Mouse (Mus musculus): ENCODE measurements at regions not wholly inside any gene's neighbourhood (a gene's known extent, or its start where the extent isn't known, plus 50 kb on each side); places are given as distances from the start of the nearest gene placed in this dataset.

DNA sequence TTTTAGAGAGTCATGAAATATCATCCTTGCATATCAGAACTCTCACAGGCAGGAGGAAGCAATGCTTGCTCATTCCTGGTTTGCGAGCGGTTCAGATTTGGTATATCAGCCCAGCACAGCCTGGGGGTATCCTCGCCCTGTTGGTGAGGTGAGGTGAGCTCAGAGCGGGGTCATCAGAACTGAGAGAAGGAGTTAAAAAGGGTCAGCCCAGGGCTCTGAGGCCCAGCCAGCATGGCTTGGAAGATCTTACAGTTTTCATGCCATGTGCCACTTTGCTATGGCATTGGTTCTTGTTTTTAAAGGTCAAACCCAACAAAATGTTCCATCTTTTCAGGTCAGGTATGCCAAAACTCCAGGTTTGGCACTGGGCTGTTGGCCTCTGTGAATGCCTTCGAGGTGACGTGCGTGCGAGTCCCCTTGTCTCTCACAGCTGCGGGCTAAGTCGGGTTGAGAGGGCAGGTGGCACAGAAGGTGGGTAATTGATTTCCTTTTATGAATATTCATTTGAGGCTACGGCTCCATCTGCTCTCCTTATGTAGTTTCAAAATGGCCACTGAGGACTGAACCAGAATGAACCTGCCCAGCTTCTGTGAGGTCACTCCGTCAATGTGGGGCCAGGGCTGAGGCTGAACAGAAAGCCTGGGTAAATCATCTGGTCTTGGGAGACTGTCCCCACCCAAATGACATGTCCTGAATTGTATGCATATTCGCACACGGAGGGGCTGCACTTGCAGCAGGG, 86.3 kb downstream of the Hhipl2 start:
- in situ Hi-C loops (cut with MboI; ENCODE audit: unreplicated experiment in 2 of 2): no loop called here

DNA sequence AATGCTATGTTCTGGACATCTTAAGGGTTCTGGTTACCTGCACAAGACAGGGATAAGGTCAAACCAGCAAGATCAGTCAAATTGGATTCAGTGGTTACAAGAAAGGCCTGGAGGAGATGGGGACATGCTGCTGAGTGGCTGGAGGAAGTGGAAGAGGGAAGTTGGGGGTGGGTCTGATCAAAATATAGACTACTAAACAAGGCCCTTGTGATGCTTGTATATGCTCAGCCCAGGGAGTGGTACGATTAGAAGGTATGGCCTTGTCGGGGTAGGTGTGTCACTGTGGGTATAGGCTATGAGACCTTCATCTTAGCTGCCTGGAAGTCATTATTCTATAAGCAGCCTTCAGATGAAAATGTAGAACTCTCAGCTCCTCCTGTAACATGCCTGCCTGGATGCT, 89.9 kb downstream of the Hhipl2 start:
- in situ Hi-C loops (cut with MboI; ENCODE audit: unreplicated experiment in 2 of 2): no loop called here

- in situ Hi-C loops (cut with MboI; ENCODE audit: unreplicated experiment in 2 of 2): no loop called here
These were observed 92.7 kb downstream of the Hhipl2 start for GRCm38 (mm10) chr1:183510759-183511158.

DNA sequence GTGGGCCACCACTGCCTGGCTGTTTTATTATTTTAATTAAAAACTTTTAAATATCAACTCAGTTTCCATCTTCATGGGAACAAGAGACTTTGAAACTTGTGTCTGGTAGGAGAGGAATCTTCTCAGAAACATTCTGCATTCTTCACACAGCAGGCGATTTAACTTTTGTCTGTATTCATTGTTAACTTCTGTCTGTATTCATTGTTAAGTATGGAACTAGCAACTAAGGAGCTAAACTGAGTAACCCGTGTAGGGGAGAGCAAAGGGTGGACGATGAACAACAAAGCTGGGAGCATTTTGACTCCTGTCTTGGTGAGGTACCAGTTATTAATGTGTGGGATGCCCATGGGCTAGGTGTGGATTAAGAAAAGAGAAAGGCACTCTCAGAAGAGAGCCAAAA, 95.9 kb downstream of the Hhipl2 start:
- in situ Hi-C loops (cut with MboI; ENCODE audit: unreplicated experiment in 2 of 2): no loop called here

DNA sequence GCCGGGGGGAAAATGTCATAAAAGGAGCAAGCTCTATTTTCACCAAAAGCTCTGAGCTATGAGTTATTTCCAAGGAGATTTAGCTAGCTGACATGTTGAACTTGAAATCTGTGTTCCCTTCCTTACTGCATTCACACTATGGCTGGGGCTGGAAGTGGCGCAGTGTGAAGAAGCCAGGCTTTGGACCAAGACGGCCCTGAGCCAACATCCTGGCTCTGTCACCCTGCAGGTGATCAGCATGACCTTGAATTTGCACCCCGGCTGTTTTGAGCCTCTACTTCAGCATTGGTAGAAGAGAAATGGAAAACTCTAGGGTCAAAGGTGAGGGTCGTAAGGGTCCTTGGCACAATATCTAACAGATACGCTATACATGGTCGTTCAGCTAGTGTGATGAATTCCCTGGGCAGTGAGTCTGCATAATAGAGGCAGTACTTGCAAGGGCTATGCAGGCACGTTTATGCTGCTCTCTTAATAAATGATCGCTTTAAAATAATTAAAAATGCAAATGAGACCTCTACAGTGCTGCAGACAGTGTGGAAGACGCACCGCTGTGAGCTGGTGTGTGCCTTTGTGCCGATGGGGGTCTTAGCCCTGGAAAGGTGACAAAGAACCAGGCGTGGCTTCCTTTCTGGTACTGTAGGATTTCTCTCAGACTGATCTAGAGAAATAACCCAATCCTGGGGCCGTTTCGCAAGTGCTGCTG, 96.4 kb downstream of the Hhipl2 start:
- in situ Hi-C loops (cut with MboI; ENCODE audit: unreplicated experiment in 2 of 2): no loop called here

DNA sequence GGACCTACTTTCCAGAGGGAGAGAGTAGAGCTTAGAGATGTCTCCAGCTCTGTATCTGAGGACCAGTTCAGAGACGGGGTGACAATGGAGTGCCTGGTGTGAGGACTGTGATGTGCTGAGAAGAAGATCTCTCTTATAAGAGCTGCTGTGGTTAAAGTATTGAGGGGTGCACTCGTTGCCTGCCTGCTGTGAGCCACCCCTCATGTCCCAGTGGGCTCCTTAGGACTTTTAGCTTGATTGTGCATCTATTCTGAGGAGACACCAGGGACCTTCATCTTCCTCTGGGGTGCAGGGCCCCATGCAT, 96.9 kb downstream of the Hhipl2 start:
- in situ Hi-C loops (cut with MboI; ENCODE audit: unreplicated experiment in 2 of 2): no loop called here

- in situ Hi-C loops (cut with MboI; ENCODE audit: unreplicated experiment in 2 of 2): no loop called here
These were observed 98.2 kb downstream of the Hhipl2 start for GRCm38 (mm10) chr1:183516167-183516566.

- in situ Hi-C loops (cut with MboI; ENCODE audit: unreplicated experiment in 2 of 2): no loop called here
These were observed 99.2 kb downstream of the Hhipl2 start for GRCm38 (mm10) chr1:183517236-183517635.

- in situ Hi-C loops (cut with MboI; ENCODE audit: unreplicated experiment in 2 of 2): no loop called here
These were observed 103.6 kb downstream of the Hhipl2 start for GRCm38 (mm10) chr1:183521569-183521968.

DNA sequence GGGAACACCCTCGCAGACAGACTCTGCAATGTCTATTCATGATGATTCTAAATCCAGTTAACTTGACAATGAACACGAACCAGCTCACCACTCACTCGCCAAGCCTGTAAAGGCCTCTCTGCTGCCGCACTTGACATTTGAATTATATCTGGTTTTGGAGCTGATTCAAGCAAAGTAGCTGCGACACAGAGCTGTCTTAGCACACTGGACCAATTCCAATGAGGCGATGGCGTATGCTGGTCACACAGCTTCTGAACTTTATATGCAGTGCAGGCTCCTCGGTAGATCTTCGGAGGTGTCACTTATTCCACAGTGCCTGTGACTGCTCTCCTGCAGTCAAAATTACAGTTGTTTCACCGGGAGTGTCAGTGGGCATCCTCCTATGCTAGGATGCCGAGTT, 115.4 kb downstream of the Hhipl2 start:
- in situ Hi-C loops (cut with MboI; ENCODE audit: unreplicated experiment in 2 of 2): no loop called here

DNA sequence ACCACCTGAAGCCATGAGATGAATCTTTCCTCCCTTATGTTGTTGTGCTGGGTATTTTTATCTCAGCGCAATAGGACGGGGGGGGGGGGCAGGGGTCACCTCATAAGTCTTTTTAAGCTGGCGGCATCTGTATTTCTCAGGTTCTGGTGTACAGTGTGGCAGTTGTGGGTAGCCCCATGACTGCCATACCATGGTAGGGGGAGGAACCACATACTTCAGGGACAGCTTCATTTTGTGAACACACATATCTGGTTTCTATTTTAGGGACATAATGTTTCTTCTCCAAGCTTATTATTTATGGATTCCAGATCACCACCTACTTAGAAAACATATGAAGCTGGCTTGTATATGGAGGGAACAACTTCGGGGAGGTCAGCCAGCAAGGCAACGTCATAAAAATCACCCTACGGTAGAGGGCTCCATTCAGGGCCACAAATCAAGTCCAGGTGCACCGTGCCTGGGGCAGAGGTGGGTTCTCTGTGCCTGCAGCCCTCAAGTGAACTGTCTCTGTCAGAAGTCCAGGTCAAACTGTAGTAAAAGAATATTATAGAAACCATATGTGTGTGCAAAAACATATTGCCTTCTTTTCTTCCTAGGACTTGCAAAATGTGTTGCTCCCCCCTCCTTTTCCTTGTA, 130.9 kb downstream of the Hhipl2 start:
- in situ Hi-C loops (cut with MboI; ENCODE audit: unreplicated experiment in 2 of 2): no loop called here

GRCm38 (mm10) chr1:183552617-183553016, 134.6 kb downstream of the Hhipl2 start:
- in situ Hi-C loops (cut with MboI; ENCODE audit: unreplicated experiment in 2 of 2): no loop called here

- in situ Hi-C loops (cut with MboI; ENCODE audit: unreplicated experiment in 2 of 2): no loop called here
These were observed 135.2 kb downstream of the Hhipl2 start for GRCm38 (mm10) chr1:183553219-183553618.

DNA sequence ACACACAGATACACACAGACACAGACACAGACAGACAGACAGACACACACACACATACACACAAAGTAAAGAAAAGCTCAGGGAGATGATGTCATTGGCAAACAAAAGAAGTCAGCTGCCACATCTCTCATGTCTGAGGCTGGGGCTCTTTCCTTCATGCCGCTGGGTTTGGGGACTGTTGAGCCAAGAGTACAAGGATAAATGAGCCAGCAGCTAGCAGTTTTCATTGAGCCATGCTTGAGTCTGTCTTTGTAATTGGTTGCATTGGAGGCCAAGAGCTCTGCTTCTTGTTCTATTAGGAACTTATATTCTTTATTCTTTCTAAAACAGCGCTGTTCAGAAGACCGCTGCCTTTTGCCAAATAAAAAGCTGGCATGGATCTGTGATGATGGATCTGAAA, 144.8 kb downstream of the Hhipl2 start:
- in situ Hi-C loops (cut with MboI; ENCODE audit: unreplicated experiment in 2 of 2): no loop called here

DNA sequence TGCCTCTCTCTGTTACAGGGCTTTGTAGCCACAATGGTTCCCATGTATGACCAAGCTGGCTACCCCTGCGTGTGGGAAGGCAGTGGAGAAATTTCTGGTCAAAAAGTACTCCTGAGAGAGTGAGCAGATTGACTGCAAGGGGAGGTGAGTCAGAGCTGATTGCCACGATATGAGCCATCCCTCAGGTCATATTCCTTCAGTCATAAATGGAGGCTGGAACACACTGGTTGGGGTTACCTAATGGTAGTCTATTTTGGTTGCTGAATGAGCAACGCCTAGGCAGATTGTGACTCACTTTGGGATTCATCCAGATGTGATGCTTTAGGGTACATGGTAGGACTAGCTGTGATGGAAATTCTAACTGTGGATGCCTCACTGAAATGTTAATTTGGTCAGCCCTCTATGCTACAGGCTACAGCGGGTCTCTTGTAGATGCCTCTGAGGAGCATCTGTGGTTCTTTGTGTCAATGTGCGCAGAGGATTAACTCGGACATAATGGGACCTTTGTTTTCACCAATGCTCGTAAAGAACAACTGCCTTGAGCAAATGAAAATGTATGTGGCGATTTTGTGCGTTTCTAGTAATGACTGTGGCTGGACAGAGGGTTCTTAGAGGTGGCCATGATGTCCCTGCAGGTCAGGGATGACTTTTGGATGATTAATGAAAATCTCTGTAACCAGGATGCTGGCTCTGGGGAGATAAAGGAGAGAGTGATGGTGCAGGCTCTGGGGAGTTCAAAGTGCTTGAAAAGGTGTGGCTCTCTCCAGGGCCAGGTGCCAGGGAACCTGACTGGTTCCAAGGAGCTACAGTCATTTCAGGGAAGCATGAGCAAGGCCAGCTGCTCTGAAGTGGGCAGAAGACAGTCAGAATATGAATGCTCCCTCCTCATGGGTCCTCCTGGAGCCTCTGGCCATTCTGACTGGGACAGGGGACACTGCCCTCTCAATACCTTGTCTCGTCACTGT, 155.9 kb downstream of the Hhipl2 start:
- in situ Hi-C loops (cut with MboI; ENCODE audit: unreplicated experiment in 2 of 2): no loop called here

- in situ Hi-C loops (cut with MboI; ENCODE audit: unreplicated experiment in 2 of 2): no loop called here
These were observed 166.8 kb downstream of the Hhipl2 start for GRCm38 (mm10) chr1:183584861-183585260.

DNA sequence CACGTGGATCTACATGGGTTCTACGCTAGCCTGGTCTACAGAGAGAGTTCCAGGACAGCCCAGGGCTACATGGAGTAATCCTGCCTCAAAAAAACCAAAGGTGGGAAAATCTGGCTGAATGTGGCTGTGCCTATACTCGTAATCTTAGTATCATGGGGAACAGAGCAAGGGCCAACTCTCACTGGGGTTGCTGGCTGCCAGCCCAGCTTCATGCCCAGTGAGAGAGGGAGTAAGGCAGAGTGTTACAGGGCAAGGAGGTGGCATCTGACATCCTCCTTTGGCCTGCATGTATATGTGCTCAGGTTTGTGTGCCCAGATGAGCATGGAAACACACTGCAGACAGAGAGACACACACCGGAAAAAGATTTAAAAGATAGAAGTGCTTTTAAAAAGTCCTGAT, 168.4 kb downstream of the Hhipl2 start:
- in situ Hi-C loops (cut with MboI; ENCODE audit: unreplicated experiment in 2 of 2): no loop called here

GRCm38 (mm10) chr1:183595306-183595705, 177.3 kb downstream of the Hhipl2 start:
- in situ Hi-C loops (cut with MboI; ENCODE audit: unreplicated experiment in 2 of 2): no loop called here

DNA sequence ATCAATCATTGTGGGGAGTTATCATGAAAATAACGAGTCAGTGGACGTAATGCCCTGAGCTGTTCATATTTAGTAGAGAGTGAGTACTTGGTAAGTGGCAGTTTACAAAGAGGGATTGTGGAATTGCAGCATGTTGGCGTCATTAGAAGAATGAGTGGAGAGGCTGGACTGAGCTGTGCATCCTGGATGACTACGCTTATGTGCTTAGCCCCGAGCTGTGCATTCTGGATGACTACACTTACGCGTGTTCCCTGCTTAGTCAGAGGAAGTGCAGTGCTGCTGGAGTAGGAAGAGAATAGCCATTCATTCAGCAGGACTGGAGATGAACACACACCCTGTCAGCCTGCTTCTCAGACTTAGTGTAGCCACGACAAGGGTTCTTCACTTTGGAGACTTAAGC, 182.5 kb downstream of the Hhipl2 start:
- in situ Hi-C loops (cut with MboI; ENCODE audit: unreplicated experiment in 2 of 2): no loop called here

DNA sequence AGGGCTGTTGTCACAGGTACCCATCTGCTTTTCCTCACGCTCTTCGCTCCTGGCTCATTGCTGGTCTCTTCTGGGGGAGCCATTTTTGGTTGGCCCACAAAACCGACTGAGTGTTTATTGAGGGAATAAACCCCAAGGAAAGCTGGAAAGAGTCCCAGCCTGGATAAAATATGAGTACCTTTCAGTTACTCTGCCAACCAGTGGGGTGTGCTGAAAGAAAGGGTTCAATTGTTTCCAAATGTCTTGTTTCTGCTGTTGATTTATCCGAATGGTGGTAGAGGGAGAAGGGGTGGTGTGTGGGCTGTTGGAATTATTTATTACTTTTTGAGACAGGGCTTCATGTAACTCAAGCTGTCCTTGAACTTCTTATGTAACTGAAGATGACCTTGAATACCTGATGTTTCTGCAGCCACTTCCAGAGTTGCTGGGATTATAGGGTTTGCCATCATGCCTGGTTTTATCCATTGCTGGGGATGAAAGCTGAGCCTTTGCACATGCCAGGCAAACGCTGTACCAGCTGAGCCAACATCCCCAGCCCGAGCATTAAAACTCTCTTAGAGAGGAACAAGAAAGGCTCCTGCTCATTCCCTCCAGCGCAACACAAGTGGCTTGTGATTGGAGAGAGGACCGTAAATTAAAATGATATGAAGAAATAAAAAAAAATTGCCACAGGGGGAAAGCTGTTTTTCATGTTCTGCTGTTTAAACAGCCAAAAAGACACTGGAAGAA, 194.1 kb downstream of the Hhipl2 start:
- in situ Hi-C loops (cut with MboI; ENCODE audit: unreplicated experiment in 2 of 2): no loop called here

Measured in v-Abl transformed pro-B cells (cell line).